Mouse (Mus musculus): ENCODE measurements at regions not wholly inside any gene's neighbourhood (a gene's known extent, or its start where the extent isn't known, plus 50 kb on each side); places are given as distances from the start of the nearest gene placed in this dataset.
"Not testable (repeated sequence)": the region's sequence is repeated elsewhere in the genome, so short reads cannot be mapped to it uniquely, and the experiment has no call there.

DNA sequence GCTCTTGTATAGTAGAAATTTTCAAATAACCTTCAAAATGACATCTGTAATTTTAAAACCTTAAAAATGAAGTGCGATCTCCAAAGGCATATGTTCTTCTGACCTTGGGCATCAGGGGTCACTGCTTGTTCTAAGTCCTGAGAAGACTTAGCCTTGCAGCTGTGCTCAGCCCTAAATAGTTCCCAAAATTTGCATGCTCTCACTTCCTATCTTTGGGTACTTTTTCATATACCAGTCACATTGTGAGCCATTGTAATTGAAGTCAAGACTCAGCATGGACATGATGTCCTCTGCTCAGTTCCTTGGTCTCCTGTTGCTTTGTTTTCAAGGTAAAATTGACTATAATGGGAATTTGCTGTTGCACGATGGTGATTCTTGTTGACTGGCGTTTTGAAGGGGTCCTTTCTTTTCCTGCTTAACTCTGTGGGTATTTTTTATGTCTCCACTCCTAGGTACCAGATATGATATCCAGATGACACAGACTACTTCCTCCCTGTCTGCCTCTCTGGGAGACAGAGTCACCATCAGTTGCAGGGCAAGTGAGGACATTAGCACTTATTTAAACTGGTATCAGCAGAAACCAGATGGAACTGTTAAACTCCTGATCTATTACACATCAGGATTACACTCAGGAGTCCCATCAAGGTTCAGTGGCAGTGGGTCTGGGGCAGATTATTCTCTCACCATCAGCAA lies 1144.6 kb upstream of the Tacstd2 start:
- intact Hi-C loops (cut with DNase I), result no loop called here

DNA sequence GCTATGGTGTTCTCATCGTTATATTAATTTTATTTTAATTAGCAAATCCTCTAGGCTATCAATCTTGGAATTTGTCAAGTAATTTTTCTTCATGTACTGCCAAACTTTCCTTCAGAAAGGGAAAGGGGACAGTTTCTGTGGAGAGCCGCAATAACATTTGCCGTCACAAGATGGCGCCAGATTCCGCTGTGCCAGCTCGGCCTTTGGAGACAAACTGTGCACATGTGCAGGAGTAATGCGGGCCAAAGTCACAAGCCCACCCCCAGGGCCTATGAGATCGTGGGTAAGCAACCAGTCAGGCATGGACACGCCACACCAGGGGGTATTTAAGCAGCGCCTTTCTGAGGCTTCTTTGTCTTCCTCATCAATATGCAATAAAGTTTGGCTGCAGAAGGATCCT lies 1132.8 kb upstream of the Tacstd2 start:
- intact Hi-C loops (cut with DNase I), result not testable (repeated sequence)

More for the DNA sequence above, 1144.6 kb upstream of the Tacstd2 start:
- no peak for DNase-seq (ENCODE audit: low spot score in 2 of 2)

DNA sequence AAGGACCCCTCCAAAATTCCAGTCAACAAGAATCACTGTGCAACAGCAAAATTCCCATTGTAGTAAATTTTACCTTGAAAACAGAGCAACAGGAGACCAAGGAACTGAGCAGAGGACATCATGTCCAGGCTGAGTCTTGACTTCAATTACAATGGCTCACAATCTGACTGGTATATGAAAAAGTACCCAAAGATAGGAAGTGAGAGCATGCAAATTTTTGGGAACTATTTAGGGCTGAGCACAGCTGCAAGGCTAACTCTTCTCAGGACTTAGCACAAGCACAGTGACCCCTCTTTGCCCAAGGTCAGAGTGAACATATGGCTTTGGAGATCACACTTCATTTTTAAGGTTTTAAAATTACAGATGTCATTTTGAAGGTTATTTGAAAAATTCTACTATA lies 1096.7 kb upstream of the Tacstd2 start:
- DNase-seq (ENCODE audit: low spot score in 2 of 2); intact Hi-C loops (cut with DNase I): not testable (repeated sequence)

More for the DNA sequence above, 1132.8 kb upstream of the Tacstd2 start:
- peak; percentile 1 to 15 for DNase-seq (ENCODE audit: low spot score in 2 of 2)

DNA sequence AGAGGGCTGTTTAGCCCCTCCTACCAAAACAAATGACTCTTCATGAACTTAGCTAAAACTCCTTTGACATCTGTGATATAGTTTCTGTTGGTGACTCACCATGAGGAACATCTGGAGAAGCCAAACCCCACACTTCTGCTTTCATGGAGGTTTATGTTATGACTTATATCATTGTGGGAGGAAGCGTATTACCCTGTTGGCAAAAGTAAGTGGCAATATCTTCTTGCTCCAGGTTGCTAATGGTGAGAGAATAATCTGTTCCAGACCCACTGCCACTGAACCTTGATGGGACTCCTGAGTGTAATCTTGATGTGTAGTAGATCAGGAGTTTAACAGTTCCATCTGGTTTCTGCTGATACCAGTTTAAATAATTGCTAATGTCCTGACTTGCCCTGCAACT lies 1096.2 kb upstream of the Tacstd2 start:
- intact Hi-C loops (cut with DNase I), result no loop called here
- DNase-seq (ENCODE audit: low spot score in 2 of 2), result no peak

DNA sequence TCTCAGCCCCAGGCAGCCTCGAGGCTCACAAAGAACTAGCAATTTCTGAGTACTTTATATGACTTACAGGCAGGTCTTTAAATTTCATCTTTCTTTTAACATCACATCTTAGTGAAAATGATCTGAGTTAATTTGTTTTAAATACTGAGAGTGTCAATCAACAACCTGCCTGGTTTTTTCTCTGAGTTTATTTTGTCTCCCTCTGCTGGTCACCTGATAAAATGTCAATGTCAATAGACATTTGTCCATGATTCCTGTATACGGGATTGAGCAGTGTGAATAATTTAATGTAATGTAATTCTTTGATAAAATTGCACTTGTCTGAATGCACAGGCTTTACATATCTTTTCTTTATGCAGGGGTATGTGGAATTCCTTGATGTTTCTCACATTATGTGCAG lies 1070.4 kb upstream of the Tacstd2 start:
- no peak for DNase-seq (ENCODE audit: low spot score in 2 of 2)
- intact Hi-C loops (cut with DNase I), result no loop called here

Data from left cerebral cortex, postnatal 14 days (tissue).